Mouse (Mus musculus) layer of hippocampus, adult 2 months (tissue): ENCODE measurements around the gene Gm3020. TPM values are rescaled to one million over a fixed set of nuclear protein-coding genes. Genes with fewer than 3 reads are reported as not detected.
"Not testable (repeated sequence)": the region's sequence is repeated elsewhere in the genome, so short reads cannot be mapped to it uniquely, and the experiment has no call there.

Experiments
- DNase-seq, 2 experiments: peaks; one replicate each; pipeline ENCODE4 v3.0.0; 2022; ENCODE audit warnings: low spot score in 2 of 2
- H3K27ac ChIP-seq: fragments of 200-600 bp; 2 replicates; pipeline ENCODE4 v1.8.1; 2022
- H3K4me3 ChIP-seq: fragments of 200-600 bp; 2 replicates; pipeline ENCODE4 v1.8.1; 2022; ENCODE audit warnings: mild to moderate bottlenecking
- long read RNA-seq, 2 experiments: library from polyadenylated mRNA; stranded (forward); transcript quantifications; one replicate each; pipeline ENCODE4 v2.0.0; 2021; ENCODE audit warnings: borderline mapping rate in 2 of 2
- total RNA-seq, 2 experiments: library from RNA; stranded (reverse); gene quantifications; 2 replicates each; pipeline ENCODE4 v1.2.3; 2021

Gm3020 gene
- total RNA-seq: 1 to 10 TPM; 3.6 to 4.0 TPM
- long read RNA-seq, experiment 1, partial matches to known transcripts: 0 of 1 reads
- long read RNA-seq, experiment 1, other reads (novel, unspliced or antisense): 0 of 1 reads
- long read RNA-seq, experiment 2, partial matches to known transcripts: 0 of 1 reads
- long read RNA-seq, experiment 2, other reads (novel, unspliced or antisense): 0 of 1 reads

GRCm38 (mm10) chr14:3651730-3652129, at the start of gene Gm3020:
Gm3020 (plus strand) TSS chr14:3652030.
- not testable (repeated sequence) for H3K27ac ChIP-seq, DNase-seq, H3K4me3 ChIP-seq

- not testable (repeated sequence) for DNase-seq
These were observed 17.6 kb upstream of the Gm3020 start, which contains the start of gene Gm3012 for GRCm38 (mm10) chr14:3634212-3634611. Gm3012 (plus strand) TSS chr14:3634512.

GRCm38 (mm10) chr14:3688483-3688882, 36.7 kb downstream of the Gm3020 start, which contains the start of gene Gm3043:
Gm3043 (plus strand) TSS chr14:3688783.
- H3K27ac ChIP-seq, DNase-seq, H3K4me3 ChIP-seq: not testable (repeated sequence)

More at GRCm38 (mm10) chr14:3634212-3634611, 17.6 kb upstream of the Gm3020 start, which contains the start of gene Gm3012:
- not testable (repeated sequence) for H3K4me3 ChIP-seq, H3K27ac ChIP-seq

Other genes starting within 250 kb of the Gm3020 start
- gene Gm10409, start 239.4 kb upstream of the Gm3020 start, total RNA-seq: 1 to 10 TPM; 3.6 to 4.0 TPM
- not detected for gene Gm3005, start 223.9 kb upstream of the Gm3020 start, total RNA-seq
- not detected for gene Gm10408, start 202.7 kb upstream of the Gm3020 start, total RNA-seq
- not detected for gene Gm3012, start 17.5 kb upstream of the Gm3020 start, total RNA-seq
- not detected for gene Gm3043, start 36.8 kb downstream of the Gm3020 start, total RNA-seq
- 1 to 10 TPM in 1 of 2 experiments, under 1 TPM in 1; 0.86 to 1.8 TPM for gene Gm3002, start 158.0 kb downstream of the Gm3020 start, total RNA-seq
- not detected for gene Gm3033, start 194.2 kb downstream of the Gm3020 start, total RNA-seq
- not detected for gene Gm2916, start 232.1 kb downstream of the Gm3020 start, total RNA-seq